24 mouse cellular contexts compared by ENCODE assay signal in genomic region chr13:97296281-97296680, GRCm38 (mm10). TPM values are rescaled to one million over a fixed set of nuclear protein-coding genes. Genes with fewer than 3 reads are reported as not detected.
A peak's percentile ranks its signal among the peaks of the same experiment; 100 is the strongest.
DNase-seq lines count a peak whose midpoint lies in the region; ATAC-seq lines count a peak whose summit lies in the region.
"Had no signal": no experiment of that assay in that cellular context is flagged by ENCODE, and none has a peak within 500 bp of the region (broad histone marks: within the 10 kb centered on the region; RNA-seq: fewer than 3 reads in every experiment).

No protein-coding gene starts in this region.

- intact Hi-C loops in left cerebral cortex, postnatal 10 days (cut with DNase I) = no loop called here

- peaks cover 42% of the 10 kb centered on the region for H3K4me1 ChIP-seq in forebrain, embryonic 10.5 days
- H3K4me1 ChIP-seq in forebrain, embryonic 15.5 days = peaks cover 27% of the 10 kb centered on the region
- peaks cover 46% of the 10 kb centered on the region for H3K4me1 ChIP-seq in hindbrain, embryonic 10.5 days (replicated peaks)
- peaks cover 2% of the 10 kb centered on the region for H3K4me1 ChIP-seq in hindbrain, embryonic 11.5 days (replicated peaks; ENCODE audit: control insufficient read depth, insufficient read depth, low read length)
- peaks cover 8% of the 10 kb centered on the region; the same call in 1 of the 2 replicates for H3K4me1 ChIP-seq in brown adipose tissue, adult 24 weeks (ENCODE audit: control insufficient read depth, insufficient read depth, insufficient read length, low read length)

- no peaks in the 10 kb centered on the region for H3K36me3 ChIP-seq in forebrain, embryonic 10.5 days (replicated peaks)
- no peaks in the 10 kb centered on the region for H3K36me3 ChIP-seq in forebrain, embryonic 15.5 days
- no peaks in the 10 kb centered on the region for H3K36me3 ChIP-seq in hindbrain, embryonic 10.5 days
- no peaks in the 10 kb centered on the region for H3K36me3 ChIP-seq in hindbrain, embryonic 11.5 days (ENCODE audit: control insufficient read depth, insufficient read depth, low read length)
- H3K36me3 ChIP-seq: stomach, embryonic 15.5 days had no signal

- H3K27me3 ChIP-seq in forebrain, embryonic 10.5 days (ENCODE audit: poor library complexity, severe bottlenecking) = peaks cover 20% of the 10 kb centered on the region
- no peaks in the 10 kb centered on the region for H3K27me3 ChIP-seq in forebrain, embryonic 15.5 days
- peaks cover 5% of the 10 kb centered on the region; the same call in 1 of the 2 replicates for H3K27me3 ChIP-seq in hindbrain, embryonic 10.5 days (ENCODE audit: insufficient read depth, poor library complexity, severe bottlenecking)
- H3K27me3 ChIP-seq in hindbrain, embryonic 11.5 days (ENCODE audit: control insufficient read depth, insufficient read depth, low read length) = no peaks in the 10 kb centered on the region
- H3K27me3 ChIP-seq: stomach, embryonic 15.5 days had no signal

- peak overlapping the region; percentile 65; the same call in 1 of the 2 replicates for H3K27ac ChIP-seq in forebrain, embryonic 10.5 days
- H3K27ac ChIP-seq in forebrain, embryonic 15.5 days (replicated peaks) = no peak overlapping the region
- peak overlapping the region; percentile 81 for H3K27ac ChIP-seq in hindbrain, embryonic 10.5 days
- no peak overlapping the region for H3K27ac ChIP-seq in hindbrain, embryonic 11.5 days (ENCODE audit: low read depth, low read length)
- peak overlapping the region; percentile 68 for H3K27ac ChIP-seq in brown adipose tissue, adult 24 weeks (replicated peaks; ENCODE audit: low read depth, low read length)
- H3K27ac ChIP-seq: hindbrain, embryonic 14.5 days; layer of hippocampus, adult 2 months; macrophage had no signal

- H3K9me3 ChIP-seq in forebrain, embryonic 10.5 days = no peaks in the 10 kb centered on the region
- no peaks in the 10 kb centered on the region for H3K9me3 ChIP-seq in forebrain, embryonic 15.5 days
- H3K9me3 ChIP-seq in hindbrain, embryonic 10.5 days = no peaks in the 10 kb centered on the region
- no peaks in the 10 kb centered on the region for H3K9me3 ChIP-seq in hindbrain, embryonic 11.5 days (ENCODE audit: control insufficient read depth, low read length)
- H3K9me3 ChIP-seq: stomach, embryonic 15.5 days had no signal

- H3K4me3 ChIP-seq in forebrain, embryonic 10.5 days = no peak overlapping the region
- no peak overlapping the region for H3K4me3 ChIP-seq in forebrain, embryonic 15.5 days
- H3K4me3 ChIP-seq in hindbrain, embryonic 10.5 days = no peak overlapping the region
- no peak overlapping the region for H3K4me3 ChIP-seq in hindbrain, embryonic 11.5 days (ENCODE audit: low read depth, low read length)
- no peak overlapping the region for H3K4me3 ChIP-seq in brown adipose tissue, adult 24 weeks (ENCODE audit: insufficient read depth, low read depth, low read length)
- H3K4me3 ChIP-seq: layer of hippocampus, adult 2 months; stomach, embryonic 15.5 days had no signal

- no peak for ATAC-seq in forebrain, embryonic 15.5 days (replicated peaks)
- ATAC-seq in hindbrain, embryonic 11.5 days (ENCODE audit: low FRiP score) = no peak
- ATAC-seq: forebrain, postnatal 0 days; inflammation-experienced regulatory T-cells, adult 6 months had no signal

- no peak overlapping the region for H3K4me2 ChIP-seq in forebrain, embryonic 15.5 days (replicated peaks)
- no peak overlapping the region for H3K4me2 ChIP-seq in hindbrain, embryonic 11.5 days (replicated peaks; ENCODE audit: low read depth, low read length)
- H3K4me2 ChIP-seq: hindbrain, embryonic 14.5 days; stomach, embryonic 15.5 days had no signal

- WGBS in forebrain, embryonic 10.5 days = 91% methylated on average over 8 of the region's 8 CpGs
- 87% methylated on average over 8 of the region's 8 CpGs for WGBS in forebrain, embryonic 15.5 days
- 84% methylated on average over 8 of the region's 8 CpGs for WGBS in hindbrain, embryonic 10.5 days
- 84% methylated on average over 8 of the region's 8 CpGs for WGBS in hindbrain, embryonic 11.5 days

- DNase-seq in forebrain, embryonic 10.5 days (ENCODE audit: extremely low spot score, low spot score) = no peak
- DNase-seq in hindbrain, embryonic 10.5 days (ENCODE audit: low spot score) = no peak
- no peak for DNase-seq in hindbrain, embryonic 11.5 days (ENCODE audit: low spot score)
- peak; percentile 71 for DNase-seq in yolk sac, embryonic 10.5 days (ENCODE audit: low spot score)
- DNase-seq in left cerebral cortex, postnatal 10 days (ENCODE audit: extremely low spot score in 1 of 2, low spot score in 2 of 2) = no peak
- no peak for DNase-seq in thymus, postnatal 10 days (ENCODE audit: low spot score in 2 of 2)
- DNase-seq: adrenal gland, postnatal 14 days; cerebellum, adult 8-10 months; cerebellum, postnatal 36 days; forebrain, postnatal 0 days; gastrocnemius, postnatal 36 days; kidney, adult 9 months; kidney, postnatal 14 days; right cerebral cortex, adult 18-20 months; right cerebral cortex, postnatal 4 days; thymus, postnatal 36 days had no signal

- H3K9ac ChIP-seq in forebrain, embryonic 15.5 days (replicated peaks) = no peak overlapping the region
- no peak overlapping the region for H3K9ac ChIP-seq in hindbrain, embryonic 11.5 days (ENCODE audit: low read depth, low read length)
- H3K9ac ChIP-seq: forebrain, postnatal 0 days; hindbrain, embryonic 14.5 days; stomach, embryonic 15.5 days had no signal

RNA-seq across cellular contexts. Expression of gene Enc1, which starts 55.4 kb away (rescaled TPM):
- polyA plus RNA-seq in forebrain, embryonic 10.5 days (2016; fragmentation: Nextera tagmentation; extraction: Ambion mirVana) = 7.8 and 10.0 TPM in 2 replicates
- 82.4 and 103 TPM in 2 replicates for polyA plus RNA-seq in forebrain, embryonic 15.5 days (2015; fragmentation: Nextera tagmentation; extraction: Ambion mirVana)
- 11.2 and 18.6 TPM in 2 replicates for polyA plus RNA-seq in hindbrain, embryonic 10.5 days (2016; fragmentation: Nextera tagmentation; extraction: Ambion mirVana)
- polyA plus RNA-seq in hindbrain, embryonic 11.5 days (2014; fragmentation: Nextera tagmentation; extraction: Ambion mirVana) = 34.8 and 45.9 TPM in 2 replicates
- polyA plus RNA-seq in brown adipose tissue, adult 24 weeks (2012; ENCODE audit: insufficient read depth, insufficient read length, missing spikeins) = 17.6 and 27.3 TPM in 2 replicates
- 100 to 1,000 TPM; 492 to 530 TPM for total RNA-seq in left cerebral cortex, postnatal 10 days (2021)
- total RNA-seq: MEL had no signal

Comparison
In these comparisons a context has a peak if more than half of its experiments do, and no peak if none do; other contexts are left out.
1. H3K27ac ChIP-seq: peak in forebrain, embryonic 10.5 days (single experiment), hindbrain, embryonic 10.5 days (single experiment) and brown adipose tissue, adult 24 weeks (single experiment); none in forebrain, embryonic 15.5 days (single experiment) and hindbrain, embryonic 11.5 days (single experiment).